9 mouse cellular contexts compared by ENCODE assay signal in the genomic region with DNA sequence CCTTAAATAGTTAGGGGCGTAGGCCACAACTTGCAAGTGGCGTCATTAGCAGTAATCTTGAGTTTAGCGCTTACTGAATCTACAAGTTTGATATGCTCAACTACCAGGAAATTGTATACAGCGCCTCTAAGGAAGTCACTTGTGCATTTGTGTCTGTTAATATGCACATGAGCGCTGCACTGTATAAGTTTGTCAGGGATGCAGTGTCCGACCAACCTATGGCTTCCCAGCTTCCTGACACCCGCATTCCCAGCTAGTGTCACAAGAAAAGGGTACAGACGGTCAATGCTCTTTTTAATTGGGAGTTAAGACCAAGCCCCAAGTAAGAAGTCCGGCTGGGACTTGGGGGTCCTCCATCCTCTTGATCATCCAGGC. TPM values are rescaled to one million over a fixed set of nuclear protein-coding genes. Genes with fewer than 3 reads are reported as not detected.
DNase-seq lines count a peak whose midpoint lies in the region; ATAC-seq and TF ChIP-seq lines count a peak whose summit lies in the region.
"Had no signal": no experiment of that assay in that cellular context is flagged by ENCODE, and none has a peak within 500 bp of the region (broad histone marks: within the 10 kb centered on the region; RNA-seq: fewer than 3 reads in every experiment).

No protein-coding gene starts in this region.

- H3K27me3 ChIP-seq in kidney, adult 2 months (replicated peaks; ENCODE audit: control insufficient read depth, insufficient read depth, low read length), result no peaks in the 10 kb centered on the region; the same call in none of the 2 replicates
- peaks cover 20% of the 10 kb centered on the region for H3K27me3 ChIP-seq in embryonic facial prominence, embryonic 11.5 days (ENCODE audit: control insufficient read depth, insufficient read depth, low read length)
- H3K27me3 ChIP-seq in hindbrain, embryonic 14.5 days (ENCODE audit: control insufficient read depth, insufficient read depth, low read length), result peaks cover 74% of the 10 kb centered on the region
- H3K27me3 ChIP-seq in midbrain, embryonic 13.5 days, result peaks cover 73% of the 10 kb centered on the region
- H3K27me3 ChIP-seq in cerebellum, adult 2 months (ENCODE audit: control insufficient read depth, insufficient read depth, low read length), result peaks cover 5% of the 10 kb centered on the region; the same call in 1 of the 2 replicates

- no peaks in the 10 kb centered on the region for H3K4me1 ChIP-seq in kidney, adult 2 months (ENCODE audit: control insufficient read depth, insufficient read depth, low read length)
- no peaks in the 10 kb centered on the region; the same call in 1 of the 2 replicates for H3K4me1 ChIP-seq in embryonic facial prominence, embryonic 11.5 days (ENCODE audit: control insufficient read depth, insufficient read depth, low read length)
- H3K4me1 ChIP-seq in hindbrain, embryonic 14.5 days (replicated peaks; ENCODE audit: control insufficient read depth, insufficient read depth, low read length), result peaks cover 10% of the 10 kb centered on the region; the same call in 1 of the 2 replicates
- peaks cover 32% of the 10 kb centered on the region for H3K4me1 ChIP-seq in midbrain, embryonic 13.5 days (replicated peaks)
- no peaks in the 10 kb centered on the region for H3K4me1 ChIP-seq in cerebellum, adult 2 months (ENCODE audit: control insufficient read depth, insufficient read depth, low read length)

- peak overlapping the region; percentile 49 for H3K4me2 ChIP-seq in embryonic facial prominence, embryonic 11.5 days (ENCODE audit: low read depth, low read length)
- peak overlapping the region; percentile 85 for H3K4me2 ChIP-seq in hindbrain, embryonic 14.5 days (replicated peaks)
- H3K4me2 ChIP-seq in midbrain, embryonic 13.5 days (replicated peaks), result peak overlapping the region; percentile 92

- intact Hi-C loops in left cerebral cortex, postnatal 14 days (cut with DNase I), result loop anchor here (2.0 to 5.0 kb wide), 3 partner anchors 442 to 988 kb away; no protein-coding TSS in a partner anchor

- 48% methylated on average over 9 of the region's 9 CpGs for WGBS in kidney, adult 2 months
- WGBS in embryonic facial prominence, embryonic 11.5 days, result 20% methylated on average over 9 of the region's 9 CpGs
- 30% methylated on average over 9 of the region's 9 CpGs for WGBS in hindbrain, embryonic 14.5 days
- WGBS in midbrain, embryonic 13.5 days, result 25% methylated on average over 9 of the region's 9 CpGs
- WGBS in cerebellum, adult 2 months, result 63% methylated on average over 9 of the region's 9 CpGs

- ATAC-seq in embryonic facial prominence, embryonic 11.5 days (replicated peaks; ENCODE audit: insufficient number of reproducible peaks, low FRiP score, low TSS enrichment, low read depth), result no peak
- ATAC-seq in hindbrain, embryonic 14.5 days (ENCODE audit: low FRiP score), result no peak
- ATAC-seq in midbrain, embryonic 13.5 days, result no peak

- no peak overlapping the region for H3K27ac ChIP-seq in kidney, adult 2 months (ENCODE audit: insufficient read depth, low read depth, low read length)
- H3K27ac ChIP-seq in embryonic facial prominence, embryonic 11.5 days (replicated peaks; ENCODE audit: low read depth, low read length), result no peak overlapping the region
- no peak overlapping the region for H3K27ac ChIP-seq in hindbrain, embryonic 14.5 days
- H3K27ac ChIP-seq in midbrain, embryonic 13.5 days, result no peak overlapping the region
- H3K27ac ChIP-seq in cerebellum, adult 2 months (ENCODE audit: insufficient read depth, low read length), result no peak overlapping the region

- no peaks in the 10 kb centered on the region for H3K36me3 ChIP-seq in kidney, adult 2 months (ENCODE audit: control insufficient read depth, insufficient read depth, low read length)
- H3K36me3 ChIP-seq in embryonic facial prominence, embryonic 11.5 days (replicated peaks; ENCODE audit: control insufficient read depth, insufficient read depth, low read depth, low read length), result no peaks in the 10 kb centered on the region
- H3K36me3 ChIP-seq in hindbrain, embryonic 14.5 days (replicated peaks; ENCODE audit: control insufficient read depth, insufficient read depth), result no peaks in the 10 kb centered on the region
- no peaks in the 10 kb centered on the region for H3K36me3 ChIP-seq in midbrain, embryonic 13.5 days

- peak overlapping the region; percentile 54 for H3K9ac ChIP-seq in embryonic facial prominence, embryonic 11.5 days (replicated peaks; ENCODE audit: low read length)
- H3K9ac ChIP-seq in hindbrain, embryonic 14.5 days, result peak overlapping the region; percentile 46; the same call in 1 of the 2 replicates
- H3K9ac ChIP-seq in midbrain, embryonic 13.5 days (replicated peaks), result peak overlapping the region; percentile 52

- no peak for DNase-seq in kidney, adult 2 months
- no peak for DNase-seq in kidney, adult 18-20 months
- DNase-seq in embryonic facial prominence, embryonic 11.5 days (ENCODE audit: low spot score), result peak; percentile 15
- DNase-seq in hindbrain, embryonic 14.5 days (ENCODE audit: low spot score), result no peak
- DNase-seq in gastrocnemius, postnatal 25 days, result no peak
- DNase-seq in left cerebral cortex, postnatal 14 days (ENCODE audit: low spot score in 2 of 2), result no peak
- DNase-seq in cerebellum, adult 2 months, result no peak
- DNase-seq: cerebellum, adult 11-12 months had no signal

- no peaks in the 10 kb centered on the region for H3K9me3 ChIP-seq in embryonic facial prominence, embryonic 11.5 days (replicated peaks; ENCODE audit: control insufficient read depth, low read length)
- H3K9me3 ChIP-seq in hindbrain, embryonic 14.5 days (ENCODE audit: control insufficient read depth, low read length), result no peaks in the 10 kb centered on the region
- H3K9me3 ChIP-seq in midbrain, embryonic 13.5 days, result no peaks in the 10 kb centered on the region

- TF ChIP-seq POLR2A in kidney, adult 2 months (IDR thresholded peaks at IDR 0.05; ENCODE audit: low read depth, low read length), result no peak
- TF ChIP-seq POLR2A in cerebellum, adult 2 months (IDR thresholded peaks at IDR 0.05; ENCODE audit: borderline replicate concordance, insufficient read depth, low read length), result no peak

- no peak for TF ChIP-seq CTCF in kidney, adult 2 months (conservative IDR thresholded peaks at IDR 0.05; ENCODE audit: insufficient read depth, insufficient read length, low read depth, low read length)
- TF ChIP-seq CTCF in cerebellum, adult 2 months (IDR thresholded peaks at IDR 0.05; ENCODE audit: borderline replicate concordance, insufficient read depth, low read depth, low read length), result no peak

- peak overlapping the region; percentile 58 for H3K4me3 ChIP-seq in kidney, adult 2 months (ENCODE audit: insufficient read depth, low read depth, low read length)
- peak overlapping the region; percentile 61 for H3K4me3 ChIP-seq in embryonic facial prominence, embryonic 11.5 days (ENCODE audit: low read depth, low read length)
- H3K4me3 ChIP-seq in hindbrain, embryonic 14.5 days (replicated peaks; ENCODE audit: low read length), result peak overlapping the region; percentile 71
- H3K4me3 ChIP-seq in midbrain, embryonic 13.5 days (replicated peaks), result peak overlapping the region; percentile 65
- no peak overlapping the region for H3K4me3 ChIP-seq in cerebellum, adult 2 months (replicated peaks; ENCODE audit: insufficient read depth, low read depth, low read length)

RNA-seq across cellular contexts. Expression of gene Bmp2, which starts 1.9 kb away (rescaled TPM):
- polyA plus RNA-seq in kidney, adult 2 months (2012; rRNA removed), result 1.3 and 2.1 TPM in 2 replicates
- 4.5 and 5.1 TPM in 2 replicates for polyA plus RNA-seq in embryonic facial prominence, embryonic 11.5 days (2014; fragmentation: Nextera tagmentation; extraction: Ambion mirVana)
- 3.1 and 3.3 TPM in 2 replicates for polyA plus RNA-seq in hindbrain, embryonic 14.5 days (2014; fragmentation: Nextera tagmentation; extraction: Ambion mirVana)
- 1.2 and 2.2 TPM in 2 replicates for polyA plus RNA-seq in midbrain, embryonic 13.5 days (2015; fragmentation: Nextera tagmentation; extraction: Ambion mirVana)
- 1 to 10 TPM in 1 of 2 experiments, under 1 TPM in 1; 0.86 to 1.9 TPM for total RNA-seq in gastrocnemius, postnatal 25 days (2021)
- total RNA-seq in left cerebral cortex, postnatal 14 days (2021), result 1 to 10 TPM; 5.1 TPM
- polyA plus RNA-seq in cerebellum, adult 2 months (2012; rRNA removed), result 1.3 and 1.9 TPM in 2 replicates
